Mouse (Mus musculus): ENCODE data around the gene Tgfb2. TPM values are rescaled to one million over a fixed set of nuclear protein-coding genes. Genes with fewer than 3 reads are reported as not detected.

Tgfb2 gene
- polyA plus RNA-seq, 1 experiment: 9.3 TPM

DNA sequence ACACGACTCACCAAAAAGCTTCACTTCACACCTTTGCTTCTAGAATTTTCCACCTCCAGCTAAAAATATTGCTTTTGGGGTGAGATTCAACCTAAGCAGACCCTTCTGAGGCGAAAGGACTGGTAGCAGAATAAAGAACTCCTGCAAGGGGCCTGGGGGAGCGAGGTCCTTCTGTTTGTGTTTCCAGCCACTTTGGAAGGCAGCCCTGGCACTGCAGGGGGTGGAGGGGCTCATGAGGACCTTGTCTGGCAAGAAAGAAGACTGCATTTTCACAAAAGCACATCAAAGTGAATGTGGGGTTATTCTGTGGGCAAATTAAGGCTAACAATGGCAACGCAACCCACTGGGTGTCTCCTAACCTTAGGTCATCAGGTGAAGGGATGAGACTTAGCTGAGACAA is 32.6 kb downstream of the Tgfb2 start:
- TF ChIP-seq MAX (IDR thresholded peaks at IDR 0.05; ENCODE audit: low read depth) (no peak), SRF (IDR thresholded peaks at IDR 0.05; ENCODE audit: control insufficient read depth, insufficient read length, low read depth) (no peak), TCF3 (IDR thresholded peaks at IDR 0.05; ENCODE audit: insufficient read length, low read depth) (no peak), POLR2AphosphoS2 (IDR thresholded peaks at IDR 0.05; ENCODE audit: insufficient read length, low read depth) (no peak), USF1 (IDR thresholded peaks at IDR 0.05; ENCODE audit: low read depth) (no peak), MYOG (IDR thresholded peaks at IDR 0.05; ENCODE audit: control insufficient read depth in 1 of 3, insufficient read depth in 1 of 3, insufficient read length in 2 of 3, low read depth in 2 of 3) (no peak), REST (IDR thresholded peaks at IDR 0.05; ENCODE audit: insufficient read depth, insufficient read length) (no peak), MYOD1 (IDR thresholded peaks at IDR 0.05; ENCODE audit: control insufficient read depth in 1 of 3, insufficient read length in 2 of 3, low read depth in 2 of 3) (no peak), POLR2A (IDR thresholded peaks at IDR 0.05; ENCODE audit: insufficient read length, low read depth) (no peak)
- Histone ChIP-seq H3K27me3 (ENCODE audit: control insufficient read depth, insufficient read depth, insufficient read length) (no peaks in the 10 kb centered on the region), H3K4me2 (ENCODE audit: low read depth) (no peak overlapping the region), H3K79me2 (ENCODE audit: control insufficient read depth, insufficient read depth) (peaks cover 5% of the 10 kb centered on the region), H3ac (ENCODE audit: control insufficient read depth, insufficient read length) (no peak overlapping the region), H3K36me3 (ENCODE audit: control insufficient read depth, insufficient read depth) (no peaks in the 10 kb centered on the region), H3K4me3 (no peak overlapping the region)

DNA sequence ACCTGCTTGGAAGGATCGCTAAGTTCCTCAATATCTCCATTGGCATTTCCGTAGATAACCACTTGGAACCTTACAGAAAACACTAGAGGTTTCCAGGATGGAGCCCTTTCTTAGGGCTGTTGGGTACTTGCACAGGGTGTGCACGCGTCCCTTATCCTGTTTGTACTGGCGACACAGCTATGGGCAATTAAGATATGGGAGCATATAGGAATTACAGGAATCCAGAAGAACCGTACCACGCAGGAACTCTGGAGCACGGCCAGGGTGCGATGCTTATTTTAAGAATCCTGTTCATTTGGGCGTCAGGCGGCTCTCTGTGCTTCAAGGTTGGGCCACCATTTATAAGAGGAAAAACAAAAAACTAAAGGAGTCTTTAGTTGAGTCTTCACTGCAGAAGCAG is 42.4 kb downstream of the Tgfb2 start:
- Histone ChIP-seq H3K4me2 (ENCODE audit: low read depth) (no peak overlapping the region), H3K79me2 (ENCODE audit: control insufficient read depth, insufficient read depth) (peaks cover 8% of the 10 kb centered on the region), H3K4me3 (no peak overlapping the region), H3ac (ENCODE audit: control insufficient read depth, insufficient read length) (no peak overlapping the region), H3K36me3 (ENCODE audit: control insufficient read depth, insufficient read depth) (no peaks in the 10 kb centered on the region), H3K27me3 (ENCODE audit: control insufficient read depth, insufficient read depth, insufficient read length) (no peaks in the 10 kb centered on the region)
- TF ChIP-seq REST (IDR thresholded peaks at IDR 0.05; ENCODE audit: insufficient read depth, insufficient read length): no peak
- no peak for TF ChIP-seq POLR2A (IDR thresholded peaks at IDR 0.05; ENCODE audit: insufficient read length, low read depth)
- no peak for TF ChIP-seq MYOD1 (IDR thresholded peaks at IDR 0.05; ENCODE audit: control insufficient read depth in 1 of 3, insufficient read length in 2 of 3, low read depth in 2 of 3)
- no peak for TF ChIP-seq SRF (IDR thresholded peaks at IDR 0.05; ENCODE audit: control insufficient read depth, insufficient read length, low read depth)
- no peak for TF ChIP-seq E2F4 (IDR thresholded peaks at IDR 0.05; ENCODE audit: insufficient read depth)
- no peak for TF ChIP-seq CEBPB (IDR thresholded peaks at IDR 0.05; ENCODE audit: insufficient read depth, poor library complexity, severe bottlenecking)
- TF ChIP-seq MYOG (IDR thresholded peaks at IDR 0.05; ENCODE audit: control insufficient read depth in 1 of 3, insufficient read depth in 1 of 3, insufficient read length in 2 of 3, low read depth in 2 of 3): no peak
- no peak for TF ChIP-seq TCF3 (IDR thresholded peaks at IDR 0.05; ENCODE audit: insufficient read length, low read depth)
- no peak for TF ChIP-seq USF1 (IDR thresholded peaks at IDR 0.05; ENCODE audit: low read depth)
- TF ChIP-seq POLR2AphosphoS2 (IDR thresholded peaks at IDR 0.05; ENCODE audit: insufficient read length, low read depth): no peak
- no peak for TF ChIP-seq TCF12 (IDR thresholded peaks at IDR 0.05; ENCODE audit: insufficient read depth, poor library complexity, severe bottlenecking)
- no peak for TF ChIP-seq MAX (IDR thresholded peaks at IDR 0.05; ENCODE audit: low read depth)

DNA sequence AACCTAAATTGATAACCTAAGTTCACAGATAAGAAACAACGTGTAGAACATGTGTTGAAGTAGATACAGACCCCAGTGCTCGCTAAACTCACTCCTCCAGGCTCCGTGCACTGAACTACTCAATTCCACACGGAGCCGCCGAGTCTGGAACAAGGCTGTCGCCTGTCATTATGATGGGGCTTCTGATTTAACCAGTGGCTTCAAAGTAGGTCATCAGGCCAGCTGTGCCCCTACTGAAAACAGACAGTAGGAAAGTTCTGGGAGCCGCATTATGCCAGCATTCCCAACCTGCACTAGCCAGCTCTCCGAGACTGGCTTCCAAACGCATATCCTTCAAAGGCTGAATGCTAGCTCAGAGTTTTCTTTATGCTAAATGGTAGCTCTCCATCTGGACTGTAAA is 42.8 kb downstream of the Tgfb2 start:
- Histone ChIP-seq H3K36me3 (ENCODE audit: control insufficient read depth, insufficient read depth) (no peaks in the 10 kb centered on the region), H3ac (ENCODE audit: control insufficient read depth, insufficient read length) (no peak overlapping the region), H3K4me3 (no peak overlapping the region), H3K27me3 (ENCODE audit: control insufficient read depth, insufficient read depth, insufficient read length) (no peaks in the 10 kb centered on the region), H3K79me2 (ENCODE audit: control insufficient read depth, insufficient read depth) (peaks cover 12% of the 10 kb centered on the region), H3K4me2 (ENCODE audit: low read depth) (no peak overlapping the region)
- TF ChIP-seq SRF (IDR thresholded peaks at IDR 0.05; ENCODE audit: control insufficient read depth, insufficient read length, low read depth): no peak
- TF ChIP-seq MYOD1 (IDR thresholded peaks at IDR 0.05; ENCODE audit: control insufficient read depth in 1 of 3, insufficient read length in 2 of 3, low read depth in 2 of 3): no peak
- TF ChIP-seq POLR2AphosphoS2 (IDR thresholded peaks at IDR 0.05; ENCODE audit: insufficient read length, low read depth): no peak
- no peak for TF ChIP-seq E2F4 (IDR thresholded peaks at IDR 0.05; ENCODE audit: insufficient read depth)
- TF ChIP-seq MAX (IDR thresholded peaks at IDR 0.05; ENCODE audit: low read depth): no peak
- no peak for TF ChIP-seq TCF3 (IDR thresholded peaks at IDR 0.05; ENCODE audit: insufficient read length, low read depth)
- TF ChIP-seq POLR2A (IDR thresholded peaks at IDR 0.05; ENCODE audit: insufficient read length, low read depth): no peak
- TF ChIP-seq REST (IDR thresholded peaks at IDR 0.05; ENCODE audit: insufficient read depth, insufficient read length): no peak
- no peak for TF ChIP-seq USF1 (IDR thresholded peaks at IDR 0.05; ENCODE audit: low read depth)
- no peak for TF ChIP-seq CEBPB (IDR thresholded peaks at IDR 0.05; ENCODE audit: insufficient read depth, poor library complexity, severe bottlenecking)
- TF ChIP-seq TCF12 (IDR thresholded peaks at IDR 0.05; ENCODE audit: insufficient read depth, poor library complexity, severe bottlenecking): no peak
- TF ChIP-seq MYOG (IDR thresholded peaks at IDR 0.05; ENCODE audit: control insufficient read depth in 1 of 3, insufficient read depth in 1 of 3, insufficient read length in 2 of 3, low read depth in 2 of 3): no peak

DNA sequence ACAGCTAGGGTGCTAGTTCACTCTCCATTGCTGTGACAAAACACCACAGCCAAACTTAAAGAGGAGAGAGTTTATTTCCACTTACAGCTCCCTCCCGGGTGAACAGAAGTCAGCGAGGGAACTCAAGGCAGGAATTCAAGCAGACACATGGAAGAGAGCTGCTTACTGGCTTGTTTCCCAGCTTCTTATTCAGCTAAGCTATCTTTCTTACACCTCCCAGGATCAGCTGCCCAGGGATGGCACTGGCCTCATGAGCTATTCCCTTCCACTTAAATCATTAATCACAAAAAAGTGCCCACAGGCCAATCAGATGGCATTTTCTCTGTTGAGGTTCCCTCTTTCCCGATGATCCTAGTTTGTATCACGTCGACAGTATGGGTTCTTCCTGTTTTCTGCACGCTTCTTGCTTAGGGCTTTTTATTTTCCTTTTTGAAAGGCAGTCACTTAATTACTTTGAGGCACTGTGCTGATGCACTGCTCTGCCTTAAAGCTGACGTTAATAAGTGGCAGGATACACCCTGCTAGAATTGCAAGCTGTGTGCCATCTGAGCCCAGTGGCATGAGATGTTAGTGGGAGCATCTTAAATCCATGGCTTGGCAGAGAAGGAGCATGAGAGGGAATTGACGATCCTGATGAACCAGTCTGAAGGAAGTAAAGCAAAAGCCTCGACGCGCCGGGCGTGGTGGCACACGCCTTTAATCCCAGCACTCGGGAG is 44.4 kb downstream of the Tgfb2 start:
- Histone ChIP-seq H3K79me2 (ENCODE audit: control insufficient read depth, insufficient read depth) (peaks cover 9% of the 10 kb centered on the region), H3K4me2 (ENCODE audit: low read depth) (no peak overlapping the region), H3K4me3 (no peak overlapping the region), H3ac (ENCODE audit: control insufficient read depth, insufficient read length) (no peak overlapping the region), H3K27me3 (ENCODE audit: control insufficient read depth, insufficient read depth, insufficient read length) (no peaks in the 10 kb centered on the region), H3K36me3 (ENCODE audit: control insufficient read depth, insufficient read depth) (no peaks in the 10 kb centered on the region)
- TF ChIP-seq REST (IDR thresholded peaks at IDR 0.05; ENCODE audit: insufficient read depth, insufficient read length) (no peak), SRF (IDR thresholded peaks at IDR 0.05; ENCODE audit: control insufficient read depth, insufficient read length, low read depth) (no peak), MYOG (IDR thresholded peaks at IDR 0.05; ENCODE audit: control insufficient read depth in 1 of 3, insufficient read depth in 1 of 3, insufficient read length in 2 of 3, low read depth in 2 of 3) (no peak), CEBPB (IDR thresholded peaks at IDR 0.05; ENCODE audit: insufficient read depth, poor library complexity, severe bottlenecking) (no peak), USF1 (IDR thresholded peaks at IDR 0.05; ENCODE audit: low read depth) (no peak), TCF3 (IDR thresholded peaks at IDR 0.05; ENCODE audit: insufficient read length, low read depth) (no peak), POLR2A (IDR thresholded peaks at IDR 0.05; ENCODE audit: insufficient read length, low read depth) (no peak), TCF12 (IDR thresholded peaks at IDR 0.05; ENCODE audit: insufficient read depth, poor library complexity, severe bottlenecking) (no peak), E2F4 (IDR thresholded peaks at IDR 0.05; ENCODE audit: insufficient read depth) (no peak), MYOD1 (IDR thresholded peaks at IDR 0.05; ENCODE audit: control insufficient read depth in 1 of 3, insufficient read length in 2 of 3, low read depth in 2 of 3) (no peak)
